Mouse (Mus musculus) midbrain, embryonic 14.5 days (tissue): ENCODE measurements around the gene Tex35. TPM values are rescaled to one million over a fixed set of nuclear protein-coding genes. Genes with fewer than 3 reads are reported as not detected.

Source experiments
- ATAC-seq: fragments of 200-750 bp; cut with Nextera tagmentation; 2 replicates; pipeline ENCODE4 v1.8.0; 2017; ENCODE audit warnings: moderate number of reproducible peaks, moderate library complexity; ENCODE audit not compliant: low FRiP score, low TSS enrichment
- DNase-seq: peaks from one replicate; pipeline ENCODE4 v3.0.0-alpha.2; 2015
- H3K27ac ChIP-seq: fragments of 300-500 bp; sonication (generic); replicated peaks from 2 replicates; pipeline ENCODE4 v1.5.1; 2014; ENCODE audit warnings: mild to moderate bottlenecking, low read depth, low read length, moderate library complexity
- H3K27me3 ChIP-seq: fragments of 300-500 bp; sonication (generic); 2 replicates; pipeline ENCODE4 v1.6.1; 2014; ENCODE audit warnings: low read length, control low read depth, mixed read lengths; ENCODE audit not compliant: control insufficient read depth, insufficient read depth
- H3K36me3 ChIP-seq: fragments of 300-500 bp; sonication (generic); 2 replicates; pipeline ENCODE4 v1.6.1; 2014; ENCODE audit warnings: low read length, control low read depth; ENCODE audit not compliant: control insufficient read depth, insufficient read depth
- H3K4me1 ChIP-seq: fragments of 300-500 bp; sonication (generic); 2 replicates; pipeline ENCODE4 v1.6.1; 2014; ENCODE audit warnings: mild to moderate bottlenecking, antibody characterized with exemption, low read length, control low read depth; ENCODE audit not compliant: control insufficient read depth, insufficient read depth
- H3K4me2 ChIP-seq: fragments of 300-500 bp; sonication (generic); 2 replicates; pipeline ENCODE4 v1.6.1; 2014; ENCODE audit warnings: mild to moderate bottlenecking, low read length, moderate library complexity
- H3K4me3 ChIP-seq: fragments of 300-500 bp; sonication (generic); replicated peaks from 2 replicates; pipeline ENCODE4 v1.5.1; 2014; ENCODE audit warnings: low read depth, low read length
- H3K9ac ChIP-seq: fragments of 300-500 bp; sonication (generic); replicated peaks from 2 replicates; pipeline ENCODE4 v1.6.1; 2014; ENCODE audit warnings: mild to moderate bottlenecking, low read length, moderate library complexity
- H3K9me3 ChIP-seq: fragments of 300-500 bp; sonication (generic); 2 replicates; pipeline ENCODE4 v1.6.1; 2016; ENCODE audit warnings: low read length, control low read depth, mixed read lengths; ENCODE audit not compliant: control insufficient read depth
- WGBS: fragments of 180-500 bp; shearing (Covaris S2); extraction: QIAGEN DNeasy Blood & Tissue Kit; methylation state at CpG from one replicate; pipeline ENCODE4 v1.1.7; 2014; 5-methylcytosine and 5-hydroxymethylcytosine counted together
- polyA plus RNA-seq: library from polyadenylated mRNA; unstranded; fragments of >200 nt; fragmentation: Nextera tagmentation; extraction: Ambion mirVana; gene quantifications from 2 replicates; pipeline ENCODE4 v1.2.1, GENCODE M21; 2014

The Tex35 gene
- not detected in 2 replicates for polyA plus RNA-seq

GRCm38 (mm10) chr1:157108580-157108979 lies at the start of gene Tex35:
TSS of gene Tex35 (minus strand) at chr1:157108680.
- WGBS = 92% methylated on average over 4 of the region's 4 CpGs
- H3K4me1 ChIP-seq = no peaks in the 10 kb centered on the region
- ATAC-seq (no peak), DNase-seq (no peak)
- no peak within 1 kb of the TSS for H3K27ac ChIP-seq
- no peak within 1 kb of the TSS for H3K9ac ChIP-seq
- no peak within 1 kb of the TSS for H3K4me2 ChIP-seq
- no peaks in the 10 kb centered on the region for H3K9me3 ChIP-seq
- H3K36me3 ChIP-seq = no peaks in the 10 kb centered on the region
- H3K27me3 ChIP-seq = no peaks in the 10 kb centered on the region
- H3K4me3 ChIP-seq = no peak within 1 kb of the TSS

DNA sequence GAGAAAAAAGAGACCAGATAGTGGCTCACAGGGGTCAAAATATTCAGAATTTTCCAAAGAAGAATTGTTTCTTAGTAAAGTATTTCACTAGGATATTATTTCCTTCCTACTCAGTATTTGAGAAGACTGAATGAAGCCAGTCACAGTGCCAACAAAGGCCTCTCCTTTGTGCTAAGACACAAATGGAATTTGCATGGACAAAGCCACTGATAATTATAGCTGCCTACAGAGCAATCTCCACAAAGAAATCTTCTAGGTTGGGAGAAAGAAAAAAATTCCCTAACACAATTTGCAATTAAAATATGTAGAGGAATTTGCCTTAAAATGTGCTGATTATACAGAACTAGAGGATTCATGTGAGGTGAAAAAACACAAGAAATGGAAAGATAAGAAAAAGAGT lies 45.3 kb upstream of the Tex35 start:
- no peaks in the 10 kb centered on the region for H3K9me3 ChIP-seq
- no peak overlapping the region for H3K27ac ChIP-seq
- H3K4me2 ChIP-seq = no peak overlapping the region
- no peak for DNase-seq
- 0 out of 2 replicates have a peak, but pooled peaks cover 2% of the 10 kb centered on the region for H3K4me1 ChIP-seq
- H3K27me3 ChIP-seq = no peaks in the 10 kb centered on the region
- H3K9ac ChIP-seq = no peak overlapping the region
- peaks cover 40% of the 10 kb centered on the region for H3K36me3 ChIP-seq
- no peak overlapping the region for H3K4me3 ChIP-seq
- no peak for ATAC-seq

- Histone ChIP-seq H3K4me3 (no peak overlapping the region), H3K9me3 (no peaks in the 10 kb centered on the region), H3K9ac (no peak overlapping the region), H3K4me2 (no peak overlapping the region), H3K36me3 (peaks cover 43% of the 10 kb centered on the region), H3K27ac (no peak overlapping the region), H3K4me1 (0 out of 2 replicates have a peak, but pooled peaks cover 2% of the 10 kb centered on the region), H3K27me3 (no peaks in the 10 kb centered on the region)
- no peak for DNase-seq
- ATAC-seq = no peak
- 86% methylated on average over 1 of the region's 1 CpGs for WGBS
Measured at GRCm38 (mm10) chr1:157150107-157150506, 41.6 kb upstream of the Tex35 start.

DNA sequence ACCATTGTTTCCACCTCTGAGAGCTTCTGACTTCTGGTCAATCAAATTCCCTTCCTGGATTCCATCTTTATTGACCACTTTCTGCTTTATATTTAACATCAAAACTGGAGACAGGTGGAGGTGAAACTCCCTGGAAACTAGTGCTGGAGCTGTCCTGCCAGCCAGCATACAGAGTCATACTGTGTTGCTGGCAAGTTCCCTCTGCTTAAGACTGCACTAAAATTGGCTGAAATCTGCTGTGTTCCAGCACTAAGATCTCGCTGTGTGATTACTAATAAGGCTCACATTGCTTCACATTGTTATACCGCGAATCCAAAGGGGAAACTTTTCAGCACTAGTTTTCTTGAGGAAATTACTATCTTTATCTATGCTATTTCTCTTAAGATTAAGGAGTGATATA lies 36.1 kb upstream of the Tex35 start:
- Histone ChIP-seq H3K4me1 (no peaks in the 10 kb centered on the region), H3K4me3 (no peak overlapping the region), H3K27me3 (no peaks in the 10 kb centered on the region), H3K9ac (no peak overlapping the region), H3K27ac (no peak overlapping the region), H3K36me3 (peaks cover 59% of the 10 kb centered on the region), H3K4me2 (no peak overlapping the region), H3K9me3 (no peaks in the 10 kb centered on the region)
- DNase-seq (no peak), ATAC-seq (no peak)
- 95% methylated on average over 3 of the region's 3 CpGs for WGBS

- H3K4me3 ChIP-seq = no peak overlapping the region
Measured at GRCm38 (mm10) chr1:157143326-157143932, 34.9 kb upstream of the Tex35 start.

GRCm38 (mm10) chr1:157141014-157141413 lies 32.5 kb upstream of the Tex35 start:
- ATAC-seq = no peak
- 79% methylated on average over 3 of the region's 3 CpGs for WGBS
- no peak overlapping the region for H3K4me2 ChIP-seq

More at GRCm38 (mm10) chr1:157143326-157143932, 34.9 kb upstream of the Tex35 start:
- H3K9ac ChIP-seq = no peak overlapping the region
- no peak overlapping the region for H3K4me2 ChIP-seq
- 62% methylated on average over 7 of the region's 7 CpGs for WGBS
- H3K27ac ChIP-seq = no peak overlapping the region
- peaks cover 63% of the 10 kb centered on the region for H3K36me3 ChIP-seq
- H3K27me3 ChIP-seq = no peaks in the 10 kb centered on the region
- H3K4me1 ChIP-seq = no peaks in the 10 kb centered on the region
- DNase-seq (no peak), ATAC-seq (no peak)
- H3K9me3 ChIP-seq = no peaks in the 10 kb centered on the region

DNA sequence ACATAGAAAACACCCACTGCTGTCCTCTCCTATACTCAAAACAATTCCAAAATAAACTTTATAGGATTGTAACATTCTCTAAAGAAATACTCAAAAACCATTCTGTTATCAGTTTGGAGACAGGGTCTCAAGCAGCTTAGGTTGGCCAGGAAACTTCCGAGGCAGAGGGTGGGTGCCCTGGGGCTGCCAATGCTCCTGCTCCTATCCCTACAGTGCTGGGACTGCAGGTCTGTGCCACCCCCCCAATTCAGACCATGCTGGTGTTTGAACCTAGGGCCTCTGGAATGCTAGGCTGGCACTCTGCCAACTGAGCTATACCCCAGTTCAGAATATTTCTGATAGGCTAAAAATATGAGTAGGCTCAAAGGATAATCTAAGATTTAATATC lies 29.4 kb upstream of the Tex35 start:
- Histone ChIP-seq H3K27ac (no peak overlapping the region), H3K4me3 (no peak overlapping the region), H3K9ac (no peak overlapping the region), H3K4me1 (no peaks in the 10 kb centered on the region), H3K36me3 (peaks cover 27% of the 10 kb centered on the region), H3K4me2 (no peak overlapping the region), H3K9me3 (no peaks in the 10 kb centered on the region), H3K27me3 (no peaks in the 10 kb centered on the region)
- DNase-seq (no peak), ATAC-seq (no peak)
- 91% methylated on average over 1 of the region's 1 CpGs for WGBS

More at GRCm38 (mm10) chr1:157141014-157141413, 32.5 kb upstream of the Tex35 start:
- no peak for DNase-seq
- Histone ChIP-seq H3K27ac (no peak overlapping the region), H3K9ac (no peak overlapping the region), H3K4me1 (no peaks in the 10 kb centered on the region), H3K9me3 (no peaks in the 10 kb centered on the region), H3K4me3 (no peak overlapping the region), H3K27me3 (no peaks in the 10 kb centered on the region), H3K36me3 (peaks cover 42% of the 10 kb centered on the region)

- ATAC-seq = no peak
- Histone ChIP-seq H3K9me3 (no peaks in the 10 kb centered on the region), H3K9ac (no peak overlapping the region), H3K4me3 (no peak overlapping the region), H3K4me2 (no peak overlapping the region), H3K27me3 (no peaks in the 10 kb centered on the region), H3K4me1 (no peaks in the 10 kb centered on the region), H3K27ac (no peak overlapping the region), H3K36me3 (peaks cover 27% of the 10 kb centered on the region)
- peak; percentile 37 for DNase-seq
- 80% methylated on average over 9 of the region's 9 CpGs for WGBS
Measured at GRCm38 (mm10) chr1:157137132-157137853, 28.8 kb upstream of the Tex35 start.

DNA sequence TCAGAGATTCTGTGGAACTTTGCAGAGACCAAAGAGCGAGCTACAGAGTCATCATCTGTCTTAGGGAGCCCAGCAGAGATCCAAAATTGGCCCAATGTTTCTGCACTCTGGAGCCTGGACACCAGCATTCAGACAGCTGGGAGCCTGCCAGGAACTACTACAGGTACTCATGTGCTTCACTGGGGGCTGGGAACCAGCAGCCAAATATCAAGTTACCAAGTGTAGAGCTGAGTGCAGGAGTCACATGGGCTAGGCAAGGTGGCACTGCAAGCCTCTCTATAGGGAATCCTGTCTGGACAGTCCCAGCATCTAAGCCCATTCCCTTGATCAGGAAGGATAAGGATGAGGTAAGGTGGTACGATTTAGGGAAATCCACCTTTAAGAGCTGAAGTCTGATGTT lies 19.7 kb upstream of the Tex35 start:
- ATAC-seq (no peak), DNase-seq (no peak)
- Histone ChIP-seq H3K36me3 (no peaks in the 10 kb centered on the region), H3K9me3 (no peaks in the 10 kb centered on the region), H3K4me1 (no peaks in the 10 kb centered on the region), H3K27ac (no peak overlapping the region), H3K4me3 (no peak overlapping the region), H3K9ac (no peak overlapping the region), H3K4me2 (no peak overlapping the region), H3K27me3 (no peaks in the 10 kb centered on the region)
- 97% methylated on average over 2 of the region's 2 CpGs for WGBS
